Mouse (Mus musculus): ENCODE data around the gene Ppp4r3b.

DNA sequence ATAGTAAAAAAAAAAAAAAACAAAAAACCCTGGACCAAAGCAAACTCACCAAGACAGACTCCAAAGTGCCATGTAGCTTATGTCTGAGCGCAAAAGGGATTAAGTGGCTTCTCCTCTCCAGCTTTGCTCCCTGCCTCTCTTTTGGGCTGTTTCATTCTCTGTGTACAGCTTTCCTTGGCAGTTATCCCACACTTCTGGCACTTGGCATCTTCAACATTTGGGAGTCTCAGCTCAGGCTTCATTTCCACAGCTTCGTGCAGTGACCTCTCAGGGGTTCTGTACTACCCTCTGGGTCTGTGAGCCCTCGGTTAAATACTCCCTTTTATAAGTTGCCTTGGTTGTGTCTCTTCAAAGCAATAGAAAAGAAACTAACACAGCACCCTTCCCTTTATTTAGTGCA is 8.0 kb downstream of the Ppp4r3b start:
- TF ChIP-seq POLR2A (IDR thresholded peaks at IDR 0.05; ENCODE audit: control insufficient read depth, extremely low read depth, insufficient read depth, low read length, poor library complexity): no peak
- TF ChIP-seq CTCF (IDR thresholded peaks at IDR 0.05; ENCODE audit: borderline replicate concordance, control insufficient read depth, extremely low read depth, insufficient read depth, low read length, poor library complexity): no peak

Data from thymus, adult 2 months (tissue).